Mouse (Mus musculus) midbrain, embryonic 15.5 days (tissue): Measurements from ENCODE around the gene Map2k4. TPM values are rescaled to one million over a fixed set of nuclear protein-coding genes. Genes with fewer than 3 reads are reported as not detected.

Experiments
- microRNA counts: library from miRNA; unstranded; fragments of <30 nt; microRNA quantifications from one replicate; lab custom pipeline; 2016
- microRNA-seq: library from miRNA; unstranded; fragments of <30 nt; microRNA quantifications from one replicate; pipeline ENCODE4, GENCODE M21; 2016
- polyA plus RNA-seq: library from polyadenylated mRNA; unstranded; fragments of >200 nt; fragmentation: Nextera tagmentation; extraction: Ambion mirVana; gene quantifications from 2 replicates; pipeline ENCODE4 v1.2.1, GENCODE M21; 2015

Gene Map2k4
- polyA plus RNA-seq, 1 experiment from 2014 or later: 96.0 TPM

MicroRNAs within 50 kb of the gene (microRNA counts, 519-probe panel; counts per million panel counts)
- microRNA mmu-miR-744 (lab: Ali Mortazavi, UCI): not detected

Small RNAs within 50 kb of the gene (microRNA-seq; reads per million reads assigned to microRNA genes)
- gene Mir744: 5,129 reads per million, percentile 93 among the genes with 10 or more reads in this experiment

Other genes with a start within 250 kb of the Map2k4 start
- 19.7 and 20.1 TPM in 2 replicates for gene Zkscan6, start 18.9 kb upstream of the Map2k4 start, polyA plus RNA-seq